Mouse (Mus musculus): Measurements from ENCODE around the gene Mst1r. TPM values are rescaled to one million over a fixed set of nuclear protein-coding genes. Genes with fewer than 3 reads are reported as not detected.

Gene Mst1r
- 1 to 10 TPM in 4 of 26 experiments, under 1 TPM in 5, not detected in 17; 0.17 to 2.9 (median 0.77) TPM for total RNA-seq (2018; cell fraction: chromatin; rRNA removed)
- total RNA-seq (2018; cell fraction: cytosol; rRNA removed) = under 1 TPM in 4 of 26 experiments, not detected in 22; under 0.01 to 0.30 (median 0.04) TPM
- total RNA-seq (2018; cell fraction: nucleus; rRNA removed) = 1 to 10 TPM in 1 of 26 experiments, under 1 TPM in 5, not detected in 20; 0.12 to 2.5 (median 0.25) TPM
- not detected in 3 replicates for polyA plus RNA-seq (2018)

- Histone ChIP-seq H3K4me3 (ENCODE audit: inconsistent target) (no peak within 1 kb of the TSS), H3K79me2 (ENCODE audit: inconsistent target) (no peaks in the 10 kb centered on the region), H3K36me3 (ENCODE audit: inconsistent target) (peaks cover 13% of the 10 kb centered on the region; the same call in 1 of the 2 replicates), H3K27ac (no peak within 1 kb of the TSS)
- 45% methylated on average over 19 of the region's 19 CpGs for WGBS (ENCODE audit: missing documents)
Measured at GRCm38 (mm10) chr9:107906252-107906966, at the start of gene Mst1r. TSS of gene Mst1r (plus strand) at chr9:107906873.

DNA sequence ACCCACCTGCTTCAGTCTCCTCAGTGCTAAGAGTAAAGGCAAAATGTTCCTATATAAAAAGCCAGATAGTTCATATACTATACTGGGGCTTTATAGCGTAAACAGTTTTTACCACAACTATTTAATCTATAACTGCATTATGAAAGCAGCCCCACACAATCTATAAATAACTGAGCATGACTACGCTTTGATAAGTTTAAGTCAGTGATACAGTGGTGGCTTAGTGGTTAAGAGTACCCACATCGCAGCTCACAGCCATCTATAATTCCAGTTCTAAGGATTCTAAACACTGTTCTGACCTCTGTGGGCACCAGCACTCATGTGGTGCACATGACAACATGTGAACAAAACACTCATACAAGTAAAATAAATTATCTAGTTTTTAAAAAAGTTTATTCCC, 48.3 kb upstream of the Mst1r start:
- peaks cover 100% of the 10 kb centered on the region for H3K79me2 ChIP-seq (ENCODE audit: inconsistent target)
- 91% methylated on average over 3 of the region's 3 CpGs for WGBS (ENCODE audit: missing documents)
- peaks cover 16% of the 10 kb centered on the region for H3K36me3 ChIP-seq (ENCODE audit: inconsistent target)
- no peak overlapping the region for H3K4me3 ChIP-seq (ENCODE audit: inconsistent target)
- no peak overlapping the region for H3K27ac ChIP-seq

DNA sequence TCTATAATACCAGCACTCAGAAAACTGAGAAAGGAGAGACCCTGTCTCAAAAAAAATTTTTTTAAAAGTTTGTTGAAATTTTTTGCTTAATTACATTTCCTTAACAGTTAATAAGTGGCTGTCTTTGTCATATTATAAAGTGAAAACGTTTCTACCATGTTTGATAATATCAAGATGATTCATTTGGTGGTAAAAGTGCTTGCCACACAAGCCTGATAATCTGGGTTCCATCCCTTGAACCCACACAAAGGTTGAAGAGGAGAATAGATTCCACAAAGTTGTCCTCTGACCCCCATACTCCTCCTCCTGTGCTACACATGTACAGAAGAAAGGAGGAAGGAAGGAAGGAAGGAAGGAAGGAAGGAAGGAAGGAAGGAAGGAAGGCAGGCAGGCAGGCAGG, 42.2 kb upstream of the Mst1r start:
- Histone ChIP-seq H3K4me3 (ENCODE audit: inconsistent target) (no peak overlapping the region), H3K36me3 (ENCODE audit: inconsistent target) (peaks cover 2% of the 10 kb centered on the region; the same call in 1 of the 2 replicates), H3K27ac (no peak overlapping the region), H3K79me2 (ENCODE audit: inconsistent target) (peaks cover 100% of the 10 kb centered on the region)
- WGBS (ENCODE audit: missing documents) = 36% methylated on average over 1 of the region's 1 CpGs

DNA sequence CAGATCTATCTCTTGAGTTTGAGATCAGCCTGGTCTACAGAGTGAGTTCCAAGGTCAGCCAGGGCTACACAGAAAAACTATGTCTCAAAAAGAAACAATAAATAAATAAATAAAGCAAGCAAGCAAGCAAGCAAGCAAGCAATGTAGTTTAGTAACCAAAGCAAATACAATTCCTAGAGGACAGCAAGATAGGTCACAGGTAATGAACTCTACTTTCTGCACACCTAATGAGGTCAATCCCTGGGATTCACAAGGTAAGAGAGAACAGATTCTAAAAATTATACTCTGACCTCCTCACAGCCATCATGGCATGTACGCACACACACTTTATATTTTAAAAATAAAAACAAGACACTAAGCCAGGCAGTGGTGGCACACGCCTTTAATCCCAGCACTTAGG, 40.6 kb upstream of the Mst1r start:
- H3K79me2 ChIP-seq (ENCODE audit: inconsistent target) = peaks cover 100% of the 10 kb centered on the region
- no peak overlapping the region for H3K4me3 ChIP-seq (ENCODE audit: inconsistent target)
- H3K36me3 ChIP-seq (ENCODE audit: inconsistent target) = no peaks in the 10 kb centered on the region
- no peak overlapping the region for H3K27ac ChIP-seq
- WGBS (ENCODE audit: missing documents) = 81% methylated on average over 2 of the region's 2 CpGs

GRCm38 (mm10) chr9:107872350-107873098, 34.1 kb upstream of the Mst1r start:
- H3K36me3 ChIP-seq (ENCODE audit: inconsistent target) = no peaks in the 10 kb centered on the region
- WGBS (ENCODE audit: missing documents) = 1% methylated on average over 50 of the region's 80 CpGs
- H3K79me2 ChIP-seq (ENCODE audit: inconsistent target) = peaks cover 46% of the 10 kb centered on the region
- peak overlapping the region; percentile 57 for H3K27ac ChIP-seq
- H3K4me3 ChIP-seq (ENCODE audit: inconsistent target) = peak overlapping the region; percentile 94

DNA sequence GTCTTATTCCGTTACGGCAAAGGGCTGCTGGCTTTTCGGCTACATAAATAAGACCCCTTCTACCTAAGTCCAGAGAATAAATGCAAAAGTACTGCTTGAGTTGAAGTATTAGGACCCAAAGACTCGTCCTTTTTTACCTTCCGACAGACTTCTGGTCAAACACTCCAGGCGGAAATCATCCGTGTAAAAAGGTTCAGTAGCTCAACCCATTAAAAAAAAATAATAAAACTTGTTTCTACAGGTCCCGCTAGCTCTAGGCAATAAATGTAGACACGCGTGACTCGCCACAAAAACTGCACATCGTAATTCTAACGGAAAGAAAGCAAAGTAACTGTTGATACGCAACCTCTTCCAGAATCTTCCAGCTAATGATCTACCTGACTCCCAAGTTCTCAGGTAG, 33.5 kb upstream of the Mst1r start, which contains the start of gene Rbm6:
Gene Rbm6, minus strand, starts transcription at position 101 of the 400 bp plus-strand sequence.
- Histone ChIP-seq H3K79me2 (ENCODE audit: inconsistent target) (peaks cover 40% of the 10 kb centered on the region), H3K27ac (peak within 1 kb of the TSS; percentile 57), H3K36me3 (ENCODE audit: inconsistent target) (no peaks in the 10 kb centered on the region), H3K4me3 (ENCODE audit: inconsistent target) (peak within 1 kb of the TSS; percentile 94)
- WGBS (ENCODE audit: missing documents) = 7% methylated on average over 14 of the region's 14 CpGs

- Histone ChIP-seq H3K36me3 (ENCODE audit: inconsistent target) (no peaks in the 10 kb centered on the region), H3K27ac (no peak overlapping the region), H3K4me3 (ENCODE audit: inconsistent target) (no peak overlapping the region), H3K79me2 (ENCODE audit: inconsistent target) (no peaks in the 10 kb centered on the region)
- 62% methylated on average over 4 of the region's 4 CpGs for WGBS (ENCODE audit: missing documents)
Measured at GRCm38 (mm10) chr9:107880411-107880810, 26.3 kb upstream of the Mst1r start.

DNA sequence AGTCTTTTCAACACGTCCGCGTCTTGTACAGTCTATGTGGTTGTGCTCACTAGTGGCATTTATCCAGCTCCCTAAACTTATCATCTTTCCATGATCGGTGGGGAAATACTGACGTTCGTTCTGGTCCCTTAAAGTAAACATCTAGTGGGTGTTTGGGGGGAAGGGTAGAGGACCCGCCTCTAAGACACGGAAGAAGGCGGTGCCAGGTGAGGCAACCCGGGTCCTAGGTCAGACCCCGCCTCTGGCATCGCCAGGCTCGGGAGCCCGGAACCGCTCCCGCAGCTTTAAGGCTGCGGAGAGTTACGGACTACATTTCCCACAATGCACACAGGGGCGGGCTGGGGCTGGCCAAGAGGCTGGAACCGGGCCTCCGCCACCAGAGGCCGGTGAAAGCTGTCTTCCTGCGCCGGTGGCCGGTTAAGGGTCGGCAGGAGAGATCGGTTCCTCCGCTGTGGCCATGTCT, 18.8 kb upstream of the Mst1r start, which contains the start of gene Mon1a:
Gene Mon1a, plus strand, starts transcription at position 348 of the 463 bp plus-strand sequence.
- Histone ChIP-seq H3K79me2 (ENCODE audit: inconsistent target) (peaks cover 25% of the 10 kb centered on the region; the same call in 1 of the 2 replicates), H3K36me3 (ENCODE audit: inconsistent target) (no peaks in the 10 kb centered on the region), H3K27ac (peak within 1 kb of the TSS; percentile 29; the same call in 1 of the 2 replicates), H3K4me3 (ENCODE audit: inconsistent target) (peak within 1 kb of the TSS; percentile 88)
- 1% methylated on average over 28 of the region's 28 CpGs for WGBS (ENCODE audit: missing documents)

- peak overlapping the region; percentile 29; the same call in 1 of the 2 replicates for H3K27ac ChIP-seq
- peaks cover 25% of the 10 kb centered on the region; the same call in 1 of the 2 replicates for H3K79me2 ChIP-seq (ENCODE audit: inconsistent target)
- no peaks in the 10 kb centered on the region for H3K36me3 ChIP-seq (ENCODE audit: inconsistent target)
- peak overlapping the region; percentile 88 for H3K4me3 ChIP-seq (ENCODE audit: inconsistent target)
- WGBS (ENCODE audit: missing documents) = 2% methylated on average over 17 of the region's 18 CpGs
Measured at GRCm38 (mm10) chr9:107888267-107888850, 18.3 kb upstream of the Mst1r start.

- H3K79me2 ChIP-seq (ENCODE audit: inconsistent target) = peaks cover 25% of the 10 kb centered on the region; the same call in 1 of the 2 replicates
- no peaks in the 10 kb centered on the region for H3K36me3 ChIP-seq (ENCODE audit: inconsistent target)
- H3K27ac ChIP-seq = no peak overlapping the region
- WGBS (ENCODE audit: missing documents) = 96% methylated on average over 6 of the region's 6 CpGs
- H3K4me3 ChIP-seq (ENCODE audit: inconsistent target) = no peak overlapping the region
Measured at GRCm38 (mm10) chr9:107890260-107890659, 16.4 kb upstream of the Mst1r start.

DNA sequence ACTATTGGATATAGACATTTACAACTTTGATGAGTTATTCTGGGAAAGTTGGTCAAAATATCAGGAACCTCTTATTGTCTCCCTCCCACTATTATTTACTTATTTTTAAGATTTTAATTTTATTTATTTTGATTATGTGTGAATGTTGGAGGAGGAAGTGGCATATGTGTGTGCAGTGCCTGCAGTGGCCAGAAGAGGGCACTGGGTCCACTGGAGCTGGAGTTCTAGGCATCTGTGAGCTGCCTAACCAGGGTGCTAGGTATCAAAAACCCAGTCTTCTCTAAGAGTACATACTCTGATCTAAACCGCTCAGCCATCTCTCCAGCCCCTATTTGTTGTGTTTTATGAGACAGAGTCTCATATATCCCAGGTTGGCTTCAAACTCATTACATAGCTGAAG, 15.7 kb upstream of the Mst1r start:
- H3K27ac ChIP-seq = no peak overlapping the region
- WGBS (ENCODE audit: missing documents) = 94% methylated on average over 1 of the region's 1 CpGs
- no peaks in the 10 kb centered on the region for H3K36me3 ChIP-seq (ENCODE audit: inconsistent target)
- H3K4me3 ChIP-seq (ENCODE audit: inconsistent target) = no peak overlapping the region
- H3K79me2 ChIP-seq (ENCODE audit: inconsistent target) = peaks cover 25% of the 10 kb centered on the region; the same call in 1 of the 2 replicates

GRCm38 (mm10) chr9:107898563-107898962, 8.1 kb upstream of the Mst1r start:
- Histone ChIP-seq H3K27ac (no peak overlapping the region), H3K4me3 (ENCODE audit: inconsistent target) (no peak overlapping the region), H3K79me2 (ENCODE audit: inconsistent target) (no peaks in the 10 kb centered on the region), H3K36me3 (ENCODE audit: inconsistent target) (peaks cover 42% of the 10 kb centered on the region)
- WGBS (ENCODE audit: missing documents) = 97% methylated on average over 9 of the region's 10 CpGs

GRCm38 (mm10) chr9:107899855-107900254, 6.8 kb upstream of the Mst1r start:
- H3K4me3 ChIP-seq (ENCODE audit: inconsistent target) = no peak overlapping the region
- 88% methylated on average over 12 of the region's 12 CpGs for WGBS (ENCODE audit: missing documents)
- H3K79me2 ChIP-seq (ENCODE audit: inconsistent target) = no peaks in the 10 kb centered on the region
- no peak overlapping the region for H3K27ac ChIP-seq
- peaks cover 42% of the 10 kb centered on the region for H3K36me3 ChIP-seq (ENCODE audit: inconsistent target)
